Mouse (Mus musculus) G1E (cell line): Measurements from ENCODE around the gene Nxpe2. TPM values are rescaled to one million over a fixed set of nuclear protein-coding genes. Genes with fewer than 3 reads are reported as not detected.
"Not testable (repeated sequence)": the region's sequence is repeated elsewhere in the genome, so short reads cannot be mapped to it uniquely, and the experiment has no call there.

Experiments used
- ATAC-seq: 2 replicates; pipeline ENCODE4 v1.8.0; 2016; ENCODE audit warnings: mild to moderate bottlenecking; ENCODE audit not compliant: insufficient number of reproducible peaks, poor library complexity, low FRiP score, severe bottlenecking; ENCODE audit errors: extremely low read depth
- DNase-seq: peaks from one replicate; pipeline ENCODE4 v3.0.0; 2012; ENCODE audit warnings: low spot score
- H3K27me3 ChIP-seq: 2 replicates; pipeline ENCODE4 v1.6.1; 2012; ENCODE audit warnings: mild to moderate bottlenecking, low read length, inconsistent platforms; ENCODE audit not compliant: insufficient read depth
- H3K36me3 ChIP-seq: replicated peaks from 2 replicates; pipeline ENCODE3; 2012; ENCODE audit warnings: mild to moderate bottlenecking, inconsistent platforms
- H3K4me1 ChIP-seq: 2 replicates; pipeline ENCODE4 v1.6.1; 2012; ENCODE audit warnings: low read depth, low read length, inconsistent platforms, mixed read lengths; ENCODE audit not compliant: insufficient read depth
- H3K4me3 ChIP-seq: 2 replicates; pipeline ENCODE4 v1.5.1; 2012; ENCODE audit warnings: low read depth, mild to moderate bottlenecking, inconsistent platforms, low read length, moderate library complexity, mixed read lengths
- H3K9me3 ChIP-seq: replicated peaks from 2 replicates; pipeline ENCODE4 v1.6.1; 2012; ENCODE audit warnings: inconsistent platforms
- CTCF ChIP-seq: IDR thresholded peaks from 2 replicates; pipeline ENCODE4 v1.5.1; 2012; ENCODE audit warnings: low read depth, low read length, inconsistent platforms, mixed read lengths
- GATA1 ChIP-seq: IDR thresholded peaks from 2 replicates; pipeline ENCODE4 v1.6.1; 2012; ENCODE audit warnings: borderline replicate concordance, low read length, inconsistent platforms, mixed read lengths
- GATA2 ChIP-seq: IDR thresholded peaks from 2 replicates; pipeline ENCODE4 v1.6.1; 2012; ENCODE audit warnings: low read depth, low read length, inconsistent platforms, borderline replicate concordance
- POLR2AphosphoS5 ChIP-seq: IDR thresholded peaks from 2 replicates; pipeline ENCODE4 v1.6.1; 2012; ENCODE audit warnings: low read depth, low read length, inconsistent platforms; ENCODE audit not compliant: insufficient replicate concordance
- TAL1 ChIP-seq: conservative IDR thresholded peaks from 2 replicates; pipeline ENCODE4 v1.6.1; 2012; ENCODE audit warnings: low read depth, low read length, inconsistent platforms, mixed read lengths
- polyA plus RNA-seq: library from polyadenylated mRNA; stranded (reverse); fragments of >175 nt; gene quantifications from 2 replicates; pipeline ENCODE4 v1.2.3, GENCODE M21; 2012
- total RNA-seq, 2 experiments: library from RNA; stranded (forward) in 1 of 2; stranded (reverse) in 1 of 2; fragments of 200-1000 nt in 1 of 2; fragments of >200 nt in 1 of 2; fragmentation: Nextera tagmentation in 1 of 2; gene quantifications; 2 replicates each; pipeline ENCODE4 v1.2.3; 2014 to 2017

Nxpe2 gene
- total and polyA plus RNA-seq, 3 experiments = 0.12 to 64.3 (median 2.3) TPM

DNA sequence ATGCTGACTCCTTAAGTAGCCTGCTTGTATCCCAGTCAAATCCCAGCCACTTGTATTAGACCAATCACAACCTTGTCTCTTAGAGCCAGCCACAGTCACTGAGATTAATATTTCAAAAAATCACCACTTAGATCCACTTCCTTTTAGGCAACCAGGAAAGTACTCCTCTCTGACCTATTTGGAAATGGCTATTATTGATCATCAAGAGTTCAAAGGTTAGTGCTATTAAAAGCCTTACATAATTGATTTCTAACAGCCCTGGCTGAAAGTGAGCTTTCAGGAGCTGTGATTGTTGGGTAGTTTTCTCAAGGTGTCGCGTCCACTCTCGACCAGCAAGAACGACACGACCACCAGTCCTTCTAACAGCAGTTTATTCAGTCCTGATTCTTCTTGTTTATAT is 42.0 kb downstream of the Nxpe2 start:
- no peak for DNase-seq
- H3K4me1 ChIP-seq = peaks cover 4% of the 10 kb centered on the region; the same call in 1 of the 2 replicates
- TF ChIP-seq GATA1 (no peak), TAL1 (no peak), GATA2 (no peak), POLR2AphosphoS5 (no peak), CTCF (no peak)
- H3K27me3 ChIP-seq = no peaks in the 10 kb centered on the region
- H3K36me3 ChIP-seq = no peaks in the 10 kb centered on the region
- no peak for ATAC-seq
- no peak overlapping the region for H3K4me3 ChIP-seq
- H3K9me3 ChIP-seq = no peaks in the 10 kb centered on the region

DNA sequence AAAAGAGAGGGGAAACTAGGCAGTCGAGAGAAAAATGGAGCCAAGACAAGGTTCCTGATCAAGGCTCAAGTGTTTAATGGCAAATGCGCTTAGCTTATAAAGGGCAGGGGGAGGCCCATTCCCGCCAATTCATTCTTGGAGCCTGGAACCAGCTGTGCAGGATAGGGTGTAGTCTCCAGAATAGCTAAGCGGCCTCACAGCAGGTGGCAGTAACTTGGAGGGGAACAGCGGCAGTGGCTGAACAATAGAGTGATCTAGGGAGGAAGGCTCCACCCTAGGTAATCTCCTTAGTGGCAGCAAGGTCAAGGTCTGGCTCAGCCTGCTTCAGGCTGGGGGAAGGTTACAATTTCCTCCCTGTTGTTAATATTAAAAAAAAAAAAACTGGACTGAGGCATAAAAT is 49.7 kb downstream of the Nxpe2 start:
- H3K9me3 ChIP-seq, H3K4me3 ChIP-seq, H3K36me3 ChIP-seq, DNase-seq, H3K27me3 ChIP-seq, ATAC-seq, H3K4me1 ChIP-seq: not testable (repeated sequence)

DNA sequence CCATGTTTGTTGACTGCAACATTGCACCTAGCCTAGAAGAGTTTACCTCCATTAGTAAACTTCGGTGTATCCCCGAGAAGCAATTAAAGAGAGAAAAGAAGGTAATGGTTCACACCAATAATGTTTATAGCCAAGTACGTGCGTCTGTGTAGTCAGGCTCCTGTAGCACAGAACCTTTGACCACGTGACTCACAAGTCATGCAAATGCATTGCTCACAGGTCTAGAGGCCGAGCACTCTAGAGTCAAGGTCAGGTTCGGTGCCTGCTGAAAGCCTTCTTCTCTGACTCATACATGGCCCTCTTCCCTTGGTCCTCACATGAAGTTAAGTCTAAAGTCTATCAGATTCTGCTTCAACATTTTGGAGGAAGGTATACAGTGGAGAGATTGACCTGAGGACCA is 54.3 kb downstream of the Nxpe2 start:
- DNase-seq = no peak
- Histone ChIP-seq H3K4me3 (no peak overlapping the region), H3K36me3 (no peaks in the 10 kb centered on the region), H3K4me1 (peaks cover 2% of the 10 kb centered on the region; the same call in 1 of the 2 replicates), H3K27me3 (peaks cover 3% of the 10 kb centered on the region; the same call in 1 of the 2 replicates), H3K9me3 (no peaks in the 10 kb centered on the region)
- TF ChIP-seq GATA2 (no peak), CTCF (no peak), POLR2AphosphoS5 (no peak), TAL1 (no peak), GATA1 (no peak)
- ATAC-seq = no peak

DNA sequence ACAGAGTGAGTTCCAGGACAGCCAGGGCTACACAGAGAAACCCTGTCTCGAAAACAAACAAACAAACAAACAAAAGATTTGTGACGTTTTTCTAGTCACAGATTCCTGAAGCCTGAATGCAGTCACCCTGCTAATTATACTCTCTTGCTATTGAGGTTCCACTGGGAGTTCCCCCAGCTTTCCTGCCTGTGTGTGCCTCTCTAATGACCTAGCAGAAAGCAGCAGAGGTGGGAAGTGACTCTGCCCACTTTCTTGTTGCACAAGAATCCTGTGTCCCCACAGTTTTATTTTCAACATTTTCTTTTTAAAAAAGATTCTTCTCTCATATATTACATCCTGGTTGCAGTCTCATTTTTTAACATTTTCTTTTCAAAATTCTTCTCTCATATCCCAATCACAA is 58.5 kb downstream of the Nxpe2 start:
- TF ChIP-seq TAL1 = no peak
- no peak for TF ChIP-seq GATA1
- TF ChIP-seq POLR2AphosphoS5 = no peak
- TF ChIP-seq GATA2 = no peak
- no peak for TF ChIP-seq CTCF
- no peaks in the 10 kb centered on the region for H3K9me3 ChIP-seq
- peaks cover 12% of the 10 kb centered on the region for H3K27me3 ChIP-seq
- no peak for DNase-seq
- H3K36me3 ChIP-seq = no peaks in the 10 kb centered on the region
- H3K4me1 ChIP-seq = no peaks in the 10 kb centered on the region
- no peak for ATAC-seq
- H3K4me3 ChIP-seq = no peak overlapping the region

GRCm38 (mm10) chr9:48290281-48290680 is 63.0 kb downstream of the Nxpe2 start:
- DNase-seq (no peak), ATAC-seq (no peak)
- Histone ChIP-seq H3K4me1 (no peaks in the 10 kb centered on the region), H3K36me3 (no peaks in the 10 kb centered on the region), H3K9me3 (no peaks in the 10 kb centered on the region), H3K4me3 (no peak overlapping the region), H3K27me3 (peaks cover 14% of the 10 kb centered on the region)
- no peak for TF ChIP-seq GATA2
- no peak for TF ChIP-seq POLR2AphosphoS5
- no peak for TF ChIP-seq GATA1
- no peak for TF ChIP-seq TAL1
- TF ChIP-seq CTCF = no peak

DNA sequence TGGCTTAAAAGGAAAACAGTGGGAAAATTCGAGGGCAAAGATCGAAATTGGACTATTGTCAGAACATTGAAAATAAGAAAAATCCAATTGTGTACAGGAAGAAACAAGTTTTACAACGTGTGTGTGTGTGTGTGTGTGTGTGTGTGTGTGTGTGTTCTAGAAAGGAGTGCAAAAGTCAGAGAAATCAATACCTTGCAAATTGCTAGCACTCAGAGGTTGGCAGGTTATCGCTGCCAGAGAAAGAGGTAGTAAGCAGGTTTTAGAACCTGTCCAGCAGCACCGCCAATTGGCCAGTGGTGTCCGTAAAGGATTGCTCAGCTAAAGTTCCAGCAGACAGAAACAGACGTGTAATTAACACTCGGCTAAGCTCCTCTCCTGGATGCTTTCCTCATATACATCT is 69.0 kb downstream of the Nxpe2 start:
- Histone ChIP-seq H3K4me1 (0 out of 2 replicates have a peak, but pooled peaks cover 4% of the 10 kb centered on the region), H3K4me3 (no peak overlapping the region), H3K9me3 (no peaks in the 10 kb centered on the region), H3K36me3 (no peaks in the 10 kb centered on the region), H3K27me3 (peaks cover 27% of the 10 kb centered on the region)
- TF ChIP-seq GATA2 (no peak), TAL1 (no peak), GATA1 (no peak), CTCF (no peak), POLR2AphosphoS5 (no peak)
- ATAC-seq = no peak
- DNase-seq = no peak

GRCm38 (mm10) chr9:48276831-48277230 is 76.4 kb downstream of the Nxpe2 start:
- ATAC-seq (no peak), DNase-seq (no peak)
- Histone ChIP-seq H3K4me1 (no peaks in the 10 kb centered on the region), H3K4me3 (no peak overlapping the region), H3K27me3 (peaks cover 21% of the 10 kb centered on the region), H3K9me3 (no peaks in the 10 kb centered on the region), H3K36me3 (no peaks in the 10 kb centered on the region)
- no peak for TF ChIP-seq POLR2AphosphoS5

Other genes with a start within 250 kb of the Nxpe2 start
- gene Nxpe4, start 191.4 kb downstream of the Nxpe2 start, total RNA-seq (2014; fragmentation: Nextera tagmentation) = 177 and 179 TPM in 2 replicates
- 110 and 117 TPM in 2 replicates for gene Nxpe4, start 191.4 kb downstream of the Nxpe2 start, total RNA-seq (2017)
- 4.1 and 5.8 TPM in 2 replicates for gene Nxpe4, start 191.4 kb downstream of the Nxpe2 start, polyA plus RNA-seq
- gene Rexo2, start 127.2 kb upstream of the Nxpe2 start, total RNA-seq (2014; fragmentation: Nextera tagmentation) = 259 and 329 TPM in 2 replicates
- gene Rexo2, start 127.2 kb upstream of the Nxpe2 start, total RNA-seq (2017) = 278 and 280 TPM in 2 replicates
- 226 and 248 TPM in 2 replicates for gene Rexo2, start 127.2 kb upstream of the Nxpe2 start, polyA plus RNA-seq
- gene Rbm7, start 141.8 kb upstream of the Nxpe2 start, total RNA-seq (2014; fragmentation: Nextera tagmentation) = 115 and 118 TPM in 2 replicates
- 154 and 155 TPM in 2 replicates for gene Rbm7, start 141.8 kb upstream of the Nxpe2 start, total RNA-seq (2017)
- gene Rbm7, start 141.8 kb upstream of the Nxpe2 start, polyA plus RNA-seq = 42.1 and 58.6 TPM in 2 replicates
- 90.9 and 98.0 TPM in 2 replicates for gene Gm5617, start 142.0 kb upstream of the Nxpe2 start, total RNA-seq (2014; fragmentation: Nextera tagmentation)
- gene Gm5617, start 142.0 kb upstream of the Nxpe2 start, total RNA-seq (2017) = 39.2 and 44.0 TPM in 2 replicates
- 94.6 and 96.1 TPM in 2 replicates for gene Gm5617, start 142.0 kb upstream of the Nxpe2 start, polyA plus RNA-seq